Mouse (Mus musculus): ENCODE measurements around the gene Apol7e.
"Not testable (repeated sequence)": the region's sequence is repeated elsewhere in the genome, so short reads cannot be mapped to it uniquely, and the experiment has no call there.

DNA sequence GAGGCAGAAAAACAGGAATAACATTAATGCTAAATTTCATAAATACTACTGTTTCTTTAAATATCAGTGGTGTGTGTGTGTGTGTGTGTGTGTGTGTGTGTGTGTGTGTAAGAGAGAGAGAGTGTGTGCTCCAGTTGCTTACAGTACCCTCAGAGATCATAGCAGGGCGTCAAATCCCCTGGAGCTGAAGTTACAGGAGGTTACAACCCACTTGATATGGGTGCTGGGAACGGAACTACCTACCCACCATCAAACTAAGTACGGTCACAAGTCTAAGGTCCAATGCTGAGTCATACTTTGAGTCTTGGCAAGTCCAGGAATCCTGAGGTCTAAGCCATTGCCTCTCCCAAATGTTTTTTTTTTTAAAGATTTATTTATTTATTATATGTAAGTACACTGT lies 29.1 kb downstream of the Apol7e start:
- TF ChIP-seq EP300, CTCF (IDR thresholded peaks at IDR 0.05): not testable (repeated sequence)

All from lung, postnatal 0 days (tissue).